Mouse (Mus musculus) forebrain, embryonic 14.5 days (tissue): ENCODE measurements at regions not wholly inside any gene's neighbourhood (a gene's known extent, or its start where the extent isn't known, plus 50 kb on each side); places are given as distances from the start of the nearest gene placed in this dataset. TPM values are rescaled to one million over a fixed set of nuclear protein-coding genes. Genes with fewer than 3 reads are reported as not detected.

Experiments
- ATAC-seq: fragments of 200-750 bp; cut with Nextera tagmentation; 2 replicates; pipeline ENCODE4 v1.8.0; 2017; ENCODE audit warnings: mild to moderate bottlenecking, moderate library complexity
- DNase-seq: peaks from one replicate; pipeline ENCODE4 v3.0.0-alpha.2; 2015; ENCODE audit warnings: low spot score
- H3K27ac ChIP-seq: fragments of 300-500 bp; sonication (generic); 2 replicates; pipeline ENCODE4 v1.5.1; 2014; ENCODE audit warnings: low read depth, mild to moderate bottlenecking, control low read depth, low read length, moderate library complexity
- H3K27me3 ChIP-seq: fragments of 300-500 bp; sonication (generic); replicated peaks from 2 replicates; pipeline ENCODE4 v1.6.1; 2014; ENCODE audit warnings: low read length, control low read depth, mixed read lengths; ENCODE audit not compliant: control insufficient read depth, insufficient read depth
- H3K36me3 ChIP-seq: fragments of 300-500 bp; sonication (generic); 2 replicates; pipeline ENCODE4 v1.6.1; 2014; ENCODE audit warnings: low read length, control low read depth; ENCODE audit not compliant: control insufficient read depth, insufficient read depth
- H3K4me1 ChIP-seq: fragments of 300-500 bp; sonication (generic); 2 replicates; pipeline ENCODE4 v1.6.1; 2014; ENCODE audit warnings: antibody characterized with exemption, low read length, control low read depth; ENCODE audit not compliant: control insufficient read depth, insufficient read depth
- H3K4me2 ChIP-seq: fragments of 300-500 bp; sonication (generic); 2 replicates; pipeline ENCODE4 v1.6.1; 2014; ENCODE audit warnings: mild to moderate bottlenecking, control low read depth, low read length
- H3K4me3 ChIP-seq: fragments of 300-500 bp; sonication (generic); 2 replicates; pipeline ENCODE4 v1.5.1; 2014; ENCODE audit warnings: low read depth, low read length, control low read depth
- H3K9ac ChIP-seq: fragments of 300-500 bp; sonication (generic); 2 replicates; pipeline ENCODE4 v1.6.1; 2014; ENCODE audit warnings: mild to moderate bottlenecking, low read length, control low read depth, moderate library complexity
- H3K9me3 ChIP-seq: fragments of 300-500 bp; sonication (generic); replicated peaks from 2 replicates; pipeline ENCODE4 v1.6.1; 2016; ENCODE audit warnings: low read length, control low read depth, mixed read lengths; ENCODE audit not compliant: control insufficient read depth
- WGBS: fragments of 180-500 bp; shearing (Covaris S2); extraction: QIAGEN DNeasy Blood & Tissue Kit; methylation state at CpG from one replicate; pipeline ENCODE4 v1.1.7; 2014; 5-methylcytosine and 5-hydroxymethylcytosine counted together
- microRNA-seq: library from miRNA; unstranded; fragments of <30 nt; microRNA quantifications from one replicate; pipeline ENCODE4, GENCODE M21; 2016

- DNase-seq (no peak), ATAC-seq (no peak)
- WGBS = 81% methylated on average over 11 of the region's 11 CpGs
- Histone ChIP-seq H3K9ac (no peak overlapping the region), H3K9me3 (no peaks in the 10 kb centered on the region), H3K27ac (no peak overlapping the region), H3K4me1 (no peaks in the 10 kb centered on the region), H3K36me3 (no peaks in the 10 kb centered on the region), H3K4me3 (no peak overlapping the region), H3K27me3 (no peaks in the 10 kb centered on the region), H3K4me2 (no peak overlapping the region)
Observed at GRCm38 (mm10) chr2:172197746-172198145, 50.5 kb upstream of the Mc3r start.

Small RNA genes in the stretch of these regions (microRNA-seq; reads per million reads assigned to microRNA genes)
- not detected for gene Gm44301
